Mouse (Mus musculus) bone marrow macrophage, adult 2 months (primary cell): ENCODE results near the gene Msantd2.

Experiments
- CTCF ChIP-seq: IDR thresholded peaks from 2 replicates; pipeline ENCODE4 v1.5.1; 2012; ENCODE audit warnings: low read depth, mild to moderate bottlenecking, low read length, moderate library complexity
- POLR2A ChIP-seq: IDR thresholded peaks from 2 replicates; pipeline ENCODE4 v1.6.1; 2012; ENCODE audit warnings: mild to moderate bottlenecking, low read depth, low read length, borderline replicate concordance

DNA sequence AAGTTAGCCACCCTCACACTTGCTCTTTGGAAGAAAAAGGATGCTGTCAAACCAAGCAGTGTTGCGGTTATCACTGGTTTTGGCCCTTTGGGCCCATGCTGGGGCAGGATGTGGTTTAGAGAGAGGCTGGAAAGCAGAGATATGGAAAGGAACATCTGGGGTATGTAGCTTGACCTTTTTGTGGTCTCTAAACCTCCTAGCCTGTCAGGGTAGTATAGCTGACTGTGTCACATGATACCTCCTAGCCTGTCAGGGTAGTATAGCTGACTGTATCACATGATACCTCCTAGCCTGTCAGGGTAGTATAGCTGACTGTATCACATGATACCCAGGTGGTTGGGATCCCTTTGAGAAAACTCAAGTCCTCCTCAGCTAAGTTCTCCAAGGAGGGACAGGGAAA, 65.2 kb downstream of the Msantd2 start:
- no peak for TF ChIP-seq POLR2A
- TF ChIP-seq CTCF: no peak
